Mouse (Mus musculus) bone marrow, adult 2 months (tissue): ENCODE data around the gene Ripor1.
A peak's percentile ranks its signal among the peaks of the same experiment; 100 is the strongest.

ENCODE experiments used
- CTCF ChIP-seq: fragments of 200-500 bp; IDR thresholded peaks from 2 replicates; pipeline ENCODE4 v1.5.1; 2011; ENCODE audit warnings: low read length, control low read depth; ENCODE audit not compliant: control insufficient read depth, insufficient read depth
- POLR2A ChIP-seq: fragments of 200-500 bp; IDR thresholded peaks from 2 replicates; pipeline ENCODE4 v1.6.1; 2011; ENCODE audit warnings: low read depth, mild to moderate bottlenecking, control low read depth, low read length, borderline replicate concordance; ENCODE audit not compliant: control insufficient read depth

DNA sequence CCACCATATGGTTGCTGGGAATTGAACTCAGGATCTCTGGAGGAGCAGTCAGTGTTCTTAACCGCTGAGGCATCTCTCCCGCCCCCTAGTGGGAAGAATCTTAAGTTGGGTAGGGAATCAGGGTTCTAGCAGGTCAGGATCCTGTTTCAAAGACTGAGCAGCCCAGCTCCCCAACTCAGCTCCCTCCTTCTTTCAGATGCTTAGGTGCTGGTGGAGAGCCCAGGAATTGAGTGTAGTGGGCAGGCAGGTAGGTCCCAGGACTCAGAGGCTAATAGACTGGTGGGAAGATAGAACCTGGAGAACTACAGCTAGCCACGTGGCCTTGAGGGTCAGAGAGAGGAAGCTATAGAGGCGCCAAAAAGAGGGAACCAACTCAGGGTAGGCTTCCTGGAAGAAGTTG is 2.6 kb downstream of the Ripor1 start:
- TF ChIP-seq POLR2A (no peak), CTCF (peak; percentile 41; the same call in 1 of the 2 replicates)
